Mouse (Mus musculus): Measurements from ENCODE around the gene Gosr2.

Gosr2 gene

GRCm38 (mm10) chr11:103648656-103649055 is 49.0 kb downstream of the Gosr2 start:
- in situ Hi-C loops (cut with MboI, MseI), result loop anchor here in 1 of 2 experiments (10.0 kb wide), 1 partner anchor 266 kb away; no protein-coding TSS in a partner anchor

- in situ Hi-C loops (cut with MboI, MseI), result loop anchor here in 1 of 2 experiments (10.0 kb wide), 1 partner anchor 267 kb away; no protein-coding TSS in a partner anchor
Measured at GRCm38 (mm10) chr11:103647921-103648620, 49.6 kb downstream of the Gosr2 start.

DNA sequence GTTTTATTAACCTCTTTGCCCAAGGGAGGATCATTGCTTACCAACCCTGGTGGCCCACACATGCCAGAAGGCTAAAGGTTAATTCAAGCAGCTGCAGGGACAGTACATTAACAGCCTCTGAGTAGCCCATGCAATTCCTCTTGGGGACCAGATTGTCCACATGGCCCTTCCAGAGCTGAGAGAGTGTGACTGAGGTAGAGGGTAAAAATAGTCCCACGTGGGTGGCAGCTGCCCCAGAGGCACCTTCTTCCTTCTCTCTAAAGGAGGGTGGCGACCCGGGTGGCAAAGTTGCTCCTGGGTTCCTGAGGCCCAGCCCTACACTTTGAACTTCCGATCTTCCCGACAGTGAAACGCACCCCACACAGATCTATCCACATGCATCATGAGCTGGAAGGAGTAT is 51.4 kb downstream of the Gosr2 start:
- in situ Hi-C loops (cut with MboI, MseI), result loop anchor here in 1 of 2 experiments (10.0 kb wide), 1 partner anchor 268 kb away; no protein-coding TSS in a partner anchor

GRCm38 (mm10) chr11:103645731-103646130 is 52.0 kb downstream of the Gosr2 start:
- in situ Hi-C loops (cut with MboI, MseI), result loop anchor here in 1 of 2 experiments (10.0 kb wide), 1 partner anchor 269 kb away; no protein-coding TSS in a partner anchor

DNA sequence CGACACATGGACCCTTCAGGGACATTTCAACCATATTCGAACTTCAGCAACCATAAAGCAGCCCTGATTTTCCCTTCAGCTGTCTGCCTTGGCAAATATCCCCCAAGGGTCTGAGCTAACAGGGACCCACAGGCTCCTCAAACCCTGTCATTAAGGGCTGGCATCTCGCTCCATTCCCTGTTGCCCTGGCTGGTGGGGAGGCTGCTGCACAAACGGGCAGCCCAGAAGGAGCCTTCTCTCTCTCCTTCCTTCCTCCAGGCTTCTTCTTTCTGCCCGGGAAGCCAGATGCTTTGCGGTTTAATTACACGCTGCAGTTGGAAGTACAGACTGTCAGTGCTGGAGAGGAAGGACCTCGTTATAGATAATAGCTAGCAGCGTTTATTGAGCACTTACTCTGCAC is 54.5 kb downstream of the Gosr2 start:
- in situ Hi-C loops (cut with MboI, MseI), result loop anchor here in 1 of 2 experiments (10.0 kb wide), 1 partner anchor 272 kb away; no protein-coding TSS in a partner anchor

DNA sequence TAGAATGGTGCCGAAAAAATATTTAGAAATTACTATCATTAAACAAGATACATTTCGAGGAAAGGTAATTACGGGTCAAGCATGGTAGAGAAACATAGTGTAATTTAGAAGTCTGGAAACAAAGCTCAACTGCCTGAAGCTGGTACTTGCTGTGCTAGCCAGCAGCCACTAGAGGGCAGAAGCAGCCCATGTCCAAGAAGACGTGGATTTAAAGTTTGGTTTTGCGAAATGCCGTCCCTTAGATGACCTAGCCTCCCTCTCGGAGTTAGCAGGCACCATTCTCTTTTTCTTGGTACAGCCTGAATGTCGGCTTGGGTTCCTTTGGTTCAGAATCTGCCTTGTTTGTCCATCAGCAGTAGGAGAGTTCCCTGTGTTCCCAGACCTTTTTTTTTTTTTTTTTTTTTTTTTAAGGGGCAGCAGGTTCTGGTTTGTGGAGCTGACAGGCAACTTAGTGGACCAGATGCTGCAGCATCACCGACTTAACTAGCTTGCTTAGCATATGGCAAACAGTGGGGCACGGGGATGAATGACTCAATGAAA is 58.2 kb downstream of the Gosr2 start:
- in situ Hi-C loops (cut with MboI, MseI), result loop anchor here in 1 of 2 experiments (5.0 kb wide), 1 partner anchor 113 kb away; no protein-coding TSS in a partner anchor

- in situ Hi-C loops (cut with MboI, MseI), result loop anchor here in 1 of 2 experiments (5.0 kb wide), 1 partner anchor 114 kb away; no protein-coding TSS in a partner anchor
Measured at GRCm38 (mm10) chr11:103638790-103639189, 58.9 kb downstream of the Gosr2 start, which contains the start of gene Lyzl6. Lyzl6 (minus strand) TSS chr11:103638890.

GRCm38 (mm10) chr11:103636261-103636660 is 61.4 kb downstream of the Gosr2 start:
- in situ Hi-C loops (cut with MboI, MseI), result loop anchor here in 1 of 2 experiments (5.0 kb wide), 1 partner anchor 116 kb away; no protein-coding TSS in a partner anchor

DNA sequence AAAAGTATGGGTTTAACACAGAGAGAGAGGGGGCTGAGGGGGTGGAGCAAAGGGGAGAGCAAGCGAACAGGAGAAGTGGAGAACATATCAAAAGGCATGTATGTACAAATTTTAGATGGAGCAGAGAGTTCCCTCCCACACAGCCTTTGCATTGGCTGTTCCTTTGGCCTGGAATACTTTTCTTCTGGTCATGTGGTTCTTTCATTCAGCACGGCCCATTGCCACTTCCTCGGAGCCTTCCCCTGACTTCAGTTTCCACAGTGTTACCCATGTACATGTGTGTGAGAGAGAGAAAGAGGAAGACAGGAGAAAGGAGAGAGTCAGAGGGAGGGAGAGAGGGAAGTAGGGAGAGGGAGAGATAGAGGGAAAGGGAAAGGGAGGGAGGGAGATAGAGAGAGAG is 62.2 kb downstream of the Gosr2 start:
- in situ Hi-C loops (cut with MboI, MseI), result loop anchor here in 1 of 2 experiments (5.0 kb wide), 1 partner anchor 117 kb away; no protein-coding TSS in a partner anchor

- in situ Hi-C loops (cut with MboI, MseI), result loop anchor here in 1 of 2 experiments (5.0 kb wide), 1 partner anchor 117 kb away; no protein-coding TSS in a partner anchor
Measured at GRCm38 (mm10) chr11:103634806-103635205, 62.9 kb downstream of the Gosr2 start.

- in situ Hi-C loops (cut with MboI, MseI), result no loop called here
Measured at GRCm38 (mm10) chr11:103627453-103627852, 70.2 kb downstream of the Gosr2 start.

All from T-helper 17 cell (primary cell).